ENCODE assay signal across 8 mouse cellular contexts in genomic region chr13:12124940-12125540, GRCm38 (mm10). TPM values are rescaled to one million over a fixed set of nuclear protein-coding genes. Genes with fewer than 3 reads are reported as not detected.
DNase-seq lines count a peak whose midpoint lies in the region; ATAC-seq lines count a peak whose summit lies in the region.

No protein-coding gene starts in this region.

- ATAC-seq in erythroid progenitor cell, adult 5-6 weeks (replicated peaks; ENCODE audit: low FRiP score, poor library complexity, severe bottlenecking), result no peak

- DNase-seq in adrenal gland, postnatal 10 days, result peak; percentile 40
- DNase-seq in adrenal gland, adult 18-20 months (ENCODE audit: low spot score in 2 of 2), result no peak
- DNase-seq in urinary bladder, postnatal 14 days (ENCODE audit: low spot score), result peak; percentile 35
- DNase-seq in urinary bladder, postnatal 10 days (ENCODE audit: low spot score), result no peak
- DNase-seq in kidney, postnatal 10 days, result peak; percentile 31
- DNase-seq in spleen, adult 12 weeks (ENCODE audit: low spot score), result no peak
- DNase-seq in spleen, postnatal 4 days (ENCODE audit: low spot score in 2 of 2), result no peak

RNA-seq across cellular contexts. Expression of gene Ryr2, which starts 18.3 kb away (rescaled TPM):
- total RNA-seq in adrenal gland, postnatal 10 days (2021), result 10 to 100 TPM in 1 of 2 experiments, 1 to 10 TPM in 1; 7.9 to 13.5 TPM
- 10 to 100 TPM; 12.3 to 20.0 TPM for total RNA-seq in adrenal gland, adult 18-20 months (2021)
- total RNA-seq in erythroid progenitor cell, adult 5-6 weeks (2015; ENCODE audit: low replicate concordance), result not detected in 2 replicates
- not detected in 2 replicates for total RNA-seq in erythroid progenitor cell, adult 5-6 weeks (2017; ENCODE audit: low replicate concordance)

Comparison
In these comparisons a context has a peak if more than half of its experiments do, and no peak if none do; other contexts are left out.
1. DNase-seq: peak in adrenal gland, postnatal 10 days (single experiment), urinary bladder, postnatal 14 days (single experiment) and kidney, postnatal 10 days (single experiment); none in adrenal gland, adult 18-20 months (0 of 2), urinary bladder, postnatal 10 days (single experiment), spleen, adult 12 weeks (single experiment) and spleen, postnatal 4 days (0 of 2).
2. RNA of gene Ryr2, which starts 18.3 kb away (total RNA-seq): 12.3 to 20.0 TPM in adrenal gland, adult 18-20 months and 7.9 to 13.5 TPM in adrenal gland, postnatal 10 days; not detected in erythroid progenitor cell, adult 5-6 weeks; every median in the first group is over 4 times any median in the second.